Mouse (Mus musculus) E14TG2a.4 (cell line): ENCODE results near the gene Bcas3.
"Not testable (repeated sequence)": the region's sequence is repeated elsewhere in the genome, so short reads cannot be mapped to it uniquely, and the experiment has no call there.

Experiments used
- H3K27me3 ChIP-seq: 2 replicates; pipeline ENCODE4 v1.6.1; 2014; ENCODE audit warnings: low read length, control low read depth; ENCODE audit not compliant: insufficient read depth
- H3K36me3 ChIP-seq: 2 replicates; pipeline ENCODE4 v1.6.1; 2014; ENCODE audit warnings: low read length, control low read depth; ENCODE audit not compliant: insufficient read depth
- H3K4me1 ChIP-seq: replicated peaks from 2 replicates; pipeline ENCODE4 v1.6.1; 2014; ENCODE audit warnings: low read depth, low read length, control low read depth
- H3K4me3 ChIP-seq: replicated peaks from 2 replicates; pipeline ENCODE4 v1.5.1; 2014; ENCODE audit warnings: mild to moderate bottlenecking, low read length
- H3K9me3 ChIP-seq: 2 replicates; pipeline ENCODE4 v1.6.1; 2014; ENCODE audit warnings: low read length, control low read depth
- CTCF ChIP-seq: conservative IDR thresholded peaks from 2 replicates; pipeline ENCODE4 v1.5.1; 2014; ENCODE audit warnings: low read length
- NANOG ChIP-seq: IDR thresholded peaks from 2 replicates; pipeline ENCODE4 v1.6.1; 2014; ENCODE audit warnings: borderline replicate concordance, low read length, mixed read lengths
- POU5F1 ChIP-seq: IDR thresholded peaks from 2 replicates; pipeline ENCODE4 v1.6.1; 2014; ENCODE audit warnings: low read length, borderline replicate concordance

Gene Bcas3

GRCm38 (mm10) chr11:85482737-85483467 lies 129.9 kb downstream of the Bcas3 start:
- Histone ChIP-seq H3K36me3 (no peaks in the 10 kb centered on the region), H3K27me3 (no peaks in the 10 kb centered on the region), H3K4me1 (no peaks in the 10 kb centered on the region), H3K9me3 (no peaks in the 10 kb centered on the region), H3K4me3 (no peak overlapping the region)
- TF ChIP-seq CTCF, result peak; percentile 79
- TF ChIP-seq POU5F1, result no peak

- Histone ChIP-seq H3K36me3 (no peaks in the 10 kb centered on the region), H3K4me1 (no peaks in the 10 kb centered on the region), H3K9me3 (no peaks in the 10 kb centered on the region), H3K27me3 (no peaks in the 10 kb centered on the region), H3K4me3 (no peak overlapping the region)
- no peak for TF ChIP-seq POU5F1
- no peak for TF ChIP-seq CTCF
- TF ChIP-seq NANOG, result no peak
Measured at GRCm38 (mm10) chr11:85485197-85485940, 132.4 kb downstream of the Bcas3 start.

- Histone ChIP-seq H3K36me3 (no peaks in the 10 kb centered on the region), H3K9me3 (no peaks in the 10 kb centered on the region), H3K4me1 (no peaks in the 10 kb centered on the region), H3K4me3 (no peak overlapping the region), H3K27me3 (no peaks in the 10 kb centered on the region)
- TF ChIP-seq POU5F1 (no peak), CTCF (no peak), NANOG (no peak)
Measured at GRCm38 (mm10) chr11:85487501-85487900, 134.5 kb downstream of the Bcas3 start.

- Histone ChIP-seq H3K27me3 (no peaks in the 10 kb centered on the region), H3K4me3 (no peak overlapping the region), H3K36me3 (peaks cover 4% of the 10 kb centered on the region; the same call in 1 of the 2 replicates), H3K4me1 (no peaks in the 10 kb centered on the region), H3K9me3 (no peaks in the 10 kb centered on the region)
- TF ChIP-seq POU5F1 (no peak), CTCF (no peak), NANOG (no peak)
Measured at GRCm38 (mm10) chr11:85492231-85492630, 139.3 kb downstream of the Bcas3 start.

GRCm38 (mm10) chr11:85492666-85493065 lies 139.7 kb downstream of the Bcas3 start:
- no peaks in the 10 kb centered on the region for H3K9me3 ChIP-seq
- H3K4me3 ChIP-seq, result no peak overlapping the region
- TF ChIP-seq CTCF, result no peak
- TF ChIP-seq NANOG, result no peak
- TF ChIP-seq POU5F1, result no peak
- no peaks in the 10 kb centered on the region for H3K27me3 ChIP-seq
- H3K4me1 ChIP-seq, result no peaks in the 10 kb centered on the region
- H3K36me3 ChIP-seq, result peaks cover 4% of the 10 kb centered on the region; the same call in 1 of the 2 replicates

GRCm38 (mm10) chr11:85499561-85499960 lies 146.6 kb downstream of the Bcas3 start:
- TF ChIP-seq NANOG (no peak), POU5F1 (no peak), CTCF (no peak)
- no peak overlapping the region for H3K4me3 ChIP-seq
- H3K4me1 ChIP-seq, result no peaks in the 10 kb centered on the region
- peaks cover 13% of the 10 kb centered on the region for H3K36me3 ChIP-seq
- no peaks in the 10 kb centered on the region for H3K9me3 ChIP-seq
- H3K27me3 ChIP-seq, result no peaks in the 10 kb centered on the region

GRCm38 (mm10) chr11:85502031-85502430 lies 149.1 kb downstream of the Bcas3 start:
- peaks cover 8% of the 10 kb centered on the region for H3K36me3 ChIP-seq
- H3K4me1 ChIP-seq, result no peaks in the 10 kb centered on the region

GRCm38 (mm10) chr11:85504812-85505211 lies 151.8 kb downstream of the Bcas3 start:
- H3K9me3 ChIP-seq, H3K4me1 ChIP-seq, H3K36me3 ChIP-seq, H3K27me3 ChIP-seq, H3K4me3 ChIP-seq: not testable (repeated sequence)

More at GRCm38 (mm10) chr11:85502031-85502430, 149.1 kb downstream of the Bcas3 start:
- Histone ChIP-seq H3K9me3 (no peaks in the 10 kb centered on the region), H3K27me3 (no peaks in the 10 kb centered on the region), H3K4me3 (no peak overlapping the region)
- TF ChIP-seq POU5F1 (no peak), NANOG (no peak), CTCF (no peak)

GRCm38 (mm10) chr11:85505811-85506210 lies 152.8 kb downstream of the Bcas3 start:
- no peaks in the 10 kb centered on the region for H3K9me3 ChIP-seq
- TF ChIP-seq POU5F1 (no peak), NANOG (no peak), CTCF (no peak)

More at GRCm38 (mm10) chr11:85505811-85506210, 152.8 kb downstream of the Bcas3 start:
- Histone ChIP-seq H3K4me1 (peaks cover 10% of the 10 kb centered on the region; the same call in 1 of the 2 replicates), H3K4me3 (no peak overlapping the region), H3K27me3 (no peaks in the 10 kb centered on the region), H3K36me3 (peaks cover 8% of the 10 kb centered on the region)
